Mouse (Mus musculus): ENCODE measurements around the gene Emsy. TPM values are rescaled to one million over a fixed set of nuclear protein-coding genes. Genes with fewer than 3 reads are reported as not detected.

Emsy gene
- polyA plus RNA-seq, 1 experiment from 2014 or later: 41.5 TPM

- no peak for ATAC-seq (ENCODE audit: low FRiP score, low read depth)
- WGBS: 98% methylated on average over 4 of the region's 4 CpGs
- H3K4me1 ChIP-seq: no peaks in the 10 kb centered on the region
- no peaks in the 10 kb centered on the region for H3K9me3 ChIP-seq
- no peak overlapping the region for H3K27ac ChIP-seq (replicated peaks)
- H3K4me2 ChIP-seq (replicated peaks): no peak overlapping the region
- no peaks in the 10 kb centered on the region for H3K27me3 ChIP-seq
- H3K9ac ChIP-seq (replicated peaks): no peak overlapping the region
- no peak overlapping the region for H3K4me3 ChIP-seq
- H3K36me3 ChIP-seq: peaks cover 57% of the 10 kb centered on the region
Measured at GRCm38 (mm10) chr7:98594731-98595130, 61.9 kb downstream of the Emsy start.

- H3K4me1 ChIP-seq: no peaks in the 10 kb centered on the region
- ATAC-seq (ENCODE audit: low FRiP score, low read depth): no peak
- H3K4me2 ChIP-seq (replicated peaks): no peak overlapping the region
- WGBS: 91% methylated on average over 6 of the region's 6 CpGs
- H3K9ac ChIP-seq (replicated peaks): no peak overlapping the region
- H3K9me3 ChIP-seq: no peaks in the 10 kb centered on the region
- H3K36me3 ChIP-seq: peaks cover 50% of the 10 kb centered on the region
- no peaks in the 10 kb centered on the region for H3K27me3 ChIP-seq
- no peak overlapping the region for H3K27ac ChIP-seq (replicated peaks)
- no peak overlapping the region for H3K4me3 ChIP-seq
Measured at GRCm38 (mm10) chr7:98593276-98593675, 63.3 kb downstream of the Emsy start.

- 78% methylated on average over 3 of the region's 3 CpGs for WGBS
- peaks cover 30% of the 10 kb centered on the region for H3K36me3 ChIP-seq
- no peak for ATAC-seq (ENCODE audit: low FRiP score, low read depth)
- no peaks in the 10 kb centered on the region for H3K4me1 ChIP-seq
- H3K9ac ChIP-seq (replicated peaks): no peak overlapping the region
- H3K4me3 ChIP-seq: no peak overlapping the region
- no peaks in the 10 kb centered on the region for H3K9me3 ChIP-seq
- H3K27me3 ChIP-seq: no peaks in the 10 kb centered on the region
- H3K4me2 ChIP-seq (replicated peaks): no peak overlapping the region
- H3K27ac ChIP-seq (replicated peaks): no peak overlapping the region
Measured at GRCm38 (mm10) chr7:98589028-98589427, 67.6 kb downstream of the Emsy start.

- Histone ChIP-seq H3K27ac (replicated peaks) (no peak overlapping the region), H3K9ac (replicated peaks) (no peak overlapping the region), H3K4me1 (no peaks in the 10 kb centered on the region), H3K9me3 (no peaks in the 10 kb centered on the region), H3K36me3 (peaks cover 22% of the 10 kb centered on the region), H3K4me3 (no peak overlapping the region), H3K27me3 (no peaks in the 10 kb centered on the region), H3K4me2 (replicated peaks) (no peak overlapping the region)
- ATAC-seq (ENCODE audit: low FRiP score, low read depth): no peak
- 82% methylated on average over 3 of the region's 3 CpGs for WGBS
Measured at GRCm38 (mm10) chr7:98586313-98586712, 70.3 kb downstream of the Emsy start.

- H3K27ac ChIP-seq (replicated peaks): no peak overlapping the region
- H3K4me2 ChIP-seq (replicated peaks): no peak overlapping the region
- H3K4me1 ChIP-seq: no peaks in the 10 kb centered on the region
- ATAC-seq (ENCODE audit: low FRiP score, low read depth): no peak
- H3K4me3 ChIP-seq: no peak overlapping the region
- no peak overlapping the region for H3K9ac ChIP-seq (replicated peaks)
- WGBS: 75% methylated on average over 2 of the region's 3 CpGs
- H3K36me3 ChIP-seq: peaks cover 8% of the 10 kb centered on the region
- H3K27me3 ChIP-seq: no peaks in the 10 kb centered on the region
- H3K9me3 ChIP-seq: no peaks in the 10 kb centered on the region
Measured at GRCm38 (mm10) chr7:98584555-98584954, 72.0 kb downstream of the Emsy start.

GRCm38 (mm10) chr7:98581266-98581665, 75.3 kb downstream of the Emsy start:
- H3K4me3 ChIP-seq: no peak overlapping the region
- no peaks in the 10 kb centered on the region for H3K36me3 ChIP-seq
- ATAC-seq (ENCODE audit: low FRiP score, low read depth): no peak
- H3K27ac ChIP-seq (replicated peaks): no peak overlapping the region
- H3K9me3 ChIP-seq: no peaks in the 10 kb centered on the region
- no peak overlapping the region for H3K4me2 ChIP-seq (replicated peaks)
- no peak overlapping the region for H3K9ac ChIP-seq (replicated peaks)
- 83% methylated on average over 4 of the region's 4 CpGs for WGBS
- H3K4me1 ChIP-seq: no peaks in the 10 kb centered on the region
- H3K27me3 ChIP-seq: no peaks in the 10 kb centered on the region

- Histone ChIP-seq H3K4me2 (replicated peaks) (no peak overlapping the region), H3K9me3 (no peaks in the 10 kb centered on the region), H3K36me3 (no peaks in the 10 kb centered on the region), H3K27ac (replicated peaks) (no peak overlapping the region), H3K4me1 (no peaks in the 10 kb centered on the region), H3K4me3 (no peak overlapping the region), H3K27me3 (no peaks in the 10 kb centered on the region), H3K9ac (replicated peaks) (no peak overlapping the region)
- no peak for ATAC-seq (ENCODE audit: low FRiP score, low read depth)
- 86% methylated on average over 7 of the region's 7 CpGs for WGBS
Measured at GRCm38 (mm10) chr7:98580441-98580840, 76.1 kb downstream of the Emsy start.

- H3K4me2 ChIP-seq (replicated peaks): no peak overlapping the region
- ATAC-seq (ENCODE audit: low FRiP score, low read depth): no peak
- no peak overlapping the region for H3K4me3 ChIP-seq
- H3K9me3 ChIP-seq: no peaks in the 10 kb centered on the region
- no peak overlapping the region for H3K9ac ChIP-seq (replicated peaks)
- no peaks in the 10 kb centered on the region for H3K4me1 ChIP-seq
- no peak overlapping the region for H3K27ac ChIP-seq (replicated peaks)
- no peaks in the 10 kb centered on the region for H3K36me3 ChIP-seq
- WGBS: 84% methylated on average over 6 of the region's 6 CpGs
- H3K27me3 ChIP-seq: no peaks in the 10 kb centered on the region
Measured at GRCm38 (mm10) chr7:98579731-98580130, 76.9 kb downstream of the Emsy start.

- no peak overlapping the region for H3K9ac ChIP-seq (replicated peaks)
- no peak overlapping the region for H3K27ac ChIP-seq (replicated peaks)
- H3K4me1 ChIP-seq: 0 out of 2 replicates have a peak, but pooled peaks cover 2% of the 10 kb centered on the region
- no peaks in the 10 kb centered on the region for H3K9me3 ChIP-seq
- H3K27me3 ChIP-seq: no peaks in the 10 kb centered on the region
- H3K36me3 ChIP-seq: no peaks in the 10 kb centered on the region
- no peak overlapping the region for H3K4me3 ChIP-seq
- H3K4me2 ChIP-seq (replicated peaks): no peak overlapping the region
- WGBS: 89% methylated on average over 1 of the region's 1 CpGs
- no peak for ATAC-seq (ENCODE audit: low FRiP score, low read depth)
Measured at GRCm38 (mm10) chr7:98577461-98577860, 79.1 kb downstream of the Emsy start.

GRCm38 (mm10) chr7:98575651-98576239, 80.8 kb downstream of the Emsy start:
- WGBS: 98% methylated on average over 3 of the region's 3 CpGs
- no peak overlapping the region for H3K4me2 ChIP-seq (replicated peaks)
- H3K27me3 ChIP-seq: no peaks in the 10 kb centered on the region
- H3K4me1 ChIP-seq: 0 out of 2 replicates have a peak, but pooled peaks cover 6% of the 10 kb centered on the region
- no peak overlapping the region for H3K4me3 ChIP-seq
- H3K27ac ChIP-seq (replicated peaks): no peak overlapping the region
- no peak for ATAC-seq (ENCODE audit: low FRiP score, low read depth)
- H3K9ac ChIP-seq (replicated peaks): no peak overlapping the region
- no peaks in the 10 kb centered on the region for H3K9me3 ChIP-seq
- H3K36me3 ChIP-seq: no peaks in the 10 kb centered on the region

- WGBS: 84% methylated on average over 2 of the region's 2 CpGs
- no peaks in the 10 kb centered on the region for H3K27me3 ChIP-seq
- no peak overlapping the region for H3K4me2 ChIP-seq (replicated peaks)
- no peak overlapping the region for H3K27ac ChIP-seq (replicated peaks)
- no peak overlapping the region for H3K9ac ChIP-seq (replicated peaks)
- ATAC-seq (ENCODE audit: low FRiP score, low read depth): no peak
- H3K4me1 ChIP-seq: 0 out of 2 replicates have a peak, but pooled peaks cover 6% of the 10 kb centered on the region
- H3K4me3 ChIP-seq: no peak overlapping the region
- H3K36me3 ChIP-seq: no peaks in the 10 kb centered on the region
- no peaks in the 10 kb centered on the region for H3K9me3 ChIP-seq
Measured at GRCm38 (mm10) chr7:98574771-98575191, 81.8 kb downstream of the Emsy start.

- H3K27ac ChIP-seq (replicated peaks): no peak overlapping the region
- no peak overlapping the region for H3K9ac ChIP-seq (replicated peaks)
- no peaks in the 10 kb centered on the region for H3K27me3 ChIP-seq
- H3K4me1 ChIP-seq: 0 out of 2 replicates have a peak, but pooled peaks cover 6% of the 10 kb centered on the region
- H3K36me3 ChIP-seq: no peaks in the 10 kb centered on the region
- ATAC-seq (ENCODE audit: low FRiP score, low read depth): no peak
- WGBS: 93% methylated on average over 7 of the region's 7 CpGs
- H3K9me3 ChIP-seq: no peaks in the 10 kb centered on the region
- no peak overlapping the region for H3K4me2 ChIP-seq (replicated peaks)
- no peak overlapping the region for H3K4me3 ChIP-seq
Measured at GRCm38 (mm10) chr7:98574271-98574670, 82.3 kb downstream of the Emsy start.

- no peak overlapping the region for H3K4me3 ChIP-seq
- H3K36me3 ChIP-seq: no peaks in the 10 kb centered on the region
- H3K27ac ChIP-seq (replicated peaks): no peak overlapping the region
- ATAC-seq (ENCODE audit: low FRiP score, low read depth): no peak
- H3K9me3 ChIP-seq: no peaks in the 10 kb centered on the region
- H3K4me2 ChIP-seq (replicated peaks): no peak overlapping the region
- 66% methylated on average over 10 of the region's 10 CpGs for WGBS
- 0 out of 2 replicates have a peak, but pooled peaks cover 6% of the 10 kb centered on the region for H3K4me1 ChIP-seq
- H3K27me3 ChIP-seq: no peaks in the 10 kb centered on the region
- no peak overlapping the region for H3K9ac ChIP-seq (replicated peaks)
Measured at GRCm38 (mm10) chr7:98573231-98573781, 83.3 kb downstream of the Emsy start.

Data from midbrain, embryonic 12.5 days (tissue).